16 mouse cellular contexts compared by ENCODE assay signal in the genomic region with DNA sequence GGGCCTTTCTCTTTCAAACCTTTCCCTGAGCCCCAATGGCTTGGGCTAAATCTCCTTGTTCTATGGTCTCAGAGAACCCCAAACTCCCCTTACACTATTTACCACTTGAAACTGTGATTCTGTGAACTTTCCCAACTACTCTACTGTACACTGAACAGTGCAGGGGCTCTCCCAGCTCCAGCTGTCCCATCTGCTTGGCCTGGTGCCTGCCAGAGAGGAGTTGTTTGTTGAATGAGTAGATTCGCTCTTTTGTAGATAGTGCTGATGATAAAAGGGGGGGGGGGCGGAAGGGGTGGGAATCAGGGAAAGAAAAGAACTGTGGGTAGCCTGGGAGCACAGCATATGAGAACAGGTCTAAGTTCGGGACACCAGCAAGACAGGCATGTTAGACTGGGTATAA.
"Had no signal": no experiment of that assay in that cellular context is flagged by ENCODE, and none has a peak within 500 bp of the region (broad histone marks: within the 10 kb centered on the region; RNA-seq: fewer than 3 reads in every experiment).

No protein-coding gene starts in this region.

- H3K4me3 ChIP-seq: midbrain, embryonic 10.5 days; midbrain, embryonic 12.5 days; myocyte; neural tube, embryonic 13.5 days; neural tube, embryonic 15.5 days had no signal

- H3K4me2 ChIP-seq: midbrain, embryonic 12.5 days; neural tube, embryonic 13.5 days; neural tube, embryonic 15.5 days had no signal

- H3K9ac ChIP-seq: midbrain, embryonic 12.5 days; neural tube, embryonic 13.5 days; neural tube, embryonic 15.5 days had no signal

- H3K36me3 ChIP-seq: neural tube, embryonic 13.5 days; neural tube, embryonic 15.5 days had no signal

- H3K27me3 ChIP-seq: midbrain, embryonic 12.5 days; neural tube, embryonic 13.5 days; neural tube, embryonic 15.5 days had no signal

- DNase-seq: lung, postnatal 10 days; lung, postnatal 4 days; midbrain, embryonic 14.5 days; retina, postnatal 1 day; right cerebral cortex, postnatal 25 days; right cerebral cortex, postnatal 4 days; spleen, adult 18-20 months; thymus, adult 18-20 months; thymus, postnatal 14 days; thymus, postnatal 36 days had no signal

- H3K4me1 ChIP-seq: midbrain, embryonic 10.5 days; midbrain, embryonic 12.5 days had no signal

- H3K27ac ChIP-seq: midbrain, embryonic 10.5 days; midbrain, embryonic 12.5 days; neural tube, embryonic 13.5 days; neural tube, embryonic 15.5 days had no signal

- H3K9me3 ChIP-seq: midbrain, embryonic 10.5 days; midbrain, embryonic 12.5 days; neural tube, embryonic 13.5 days; neural tube, embryonic 15.5 days had no signal

- ATAC-seq: midbrain, embryonic 16.5 days had no signal
